Mouse (Mus musculus) cerebellum, adult 2 months (tissue): ENCODE measurements around the gene Catip.

ENCODE experiments used
- CTCF ChIP-seq: fragments of 200-500 bp; IDR thresholded peaks from 2 replicates; pipeline ENCODE4 v1.5.1; 2011; ENCODE audit warnings: low read depth, mild to moderate bottlenecking, control low read depth, low read length, moderate library complexity, borderline replicate concordance; ENCODE audit not compliant: insufficient read depth
- POLR2A ChIP-seq: fragments of 200-500 bp; IDR thresholded peaks from 2 replicates; pipeline ENCODE4 v1.6.1; 2011; ENCODE audit warnings: low read length, control low read depth, borderline replicate concordance; ENCODE audit not compliant: insufficient read depth

- TF ChIP-seq CTCF (no peak), POLR2A (no peak)
These were observed 20.0 kb upstream of the Catip start for GRCm38 (mm10) chr1:74341898-74342297.
